Mouse (Mus musculus): ENCODE measurements at regions not wholly inside any gene's neighbourhood (a gene's known extent, or its start where the extent isn't known, plus 50 kb on each side); places are given as distances from the start of the nearest gene placed in this dataset.
"Not testable (repeated sequence)": the region's sequence is repeated elsewhere in the genome, so short reads cannot be mapped to it uniquely, and the experiment has no call there.

GRCm38 (mm10) chr10:45859137-45859536, 281.5 kb downstream of the Hace1 start:
- DNase-seq, result no peak

- no peak for DNase-seq
Measured at GRCm38 (mm10) chr10:45859909-45860308, 282.3 kb downstream of the Hace1 start.

- no peak for DNase-seq
Measured at GRCm38 (mm10) chr10:45860696-45861095, 283.1 kb downstream of the Hace1 start.

GRCm38 (mm10) chr10:45865793-45866192, 288.2 kb downstream of the Hace1 start:
- no peak for DNase-seq

GRCm38 (mm10) chr10:45866860-45867259, 289.2 kb downstream of the Hace1 start:
- DNase-seq, result no peak

- no peak for DNase-seq
Measured at GRCm38 (mm10) chr10:45871028-45871427, 293.4 kb downstream of the Hace1 start.

GRCm38 (mm10) chr10:45872007-45872890, 294.6 kb downstream of the Hace1 start:
- peak in 1 of 2 experiments; percentile 24 for DNase-seq

GRCm38 (mm10) chr10:45873805-45874780, 296.5 kb downstream of the Hace1 start:
- DNase-seq, result peak in 1 of 2 experiments; percentile 11

GRCm38 (mm10) chr10:45875287-45875686, 297.7 kb downstream of the Hace1 start:
- DNase-seq, result not testable (repeated sequence)

- DNase-seq, result no peak
Measured at GRCm38 (mm10) chr10:45883745-45884144, 306.1 kb downstream of the Hace1 start.

GRCm38 (mm10) chr10:45886636-45887035, 309.0 kb downstream of the Hace1 start:
- DNase-seq, result no peak

- DNase-seq, result no peak
Measured at GRCm38 (mm10) chr10:45888835-45889234, 311.2 kb downstream of the Hace1 start.

GRCm38 (mm10) chr10:45889381-45889951, 311.8 kb downstream of the Hace1 start:
- peak in 1 of 2 experiments; percentile 10 for DNase-seq

GRCm38 (mm10) chr10:45890088-45890626, 312.5 kb downstream of the Hace1 start:
- no peak for DNase-seq

- DNase-seq, result no peak
Measured at GRCm38 (mm10) chr10:45892464-45892863, 314.8 kb downstream of the Hace1 start.

GRCm38 (mm10) chr10:45893894-45894831, 316.5 kb downstream of the Hace1 start:
- DNase-seq, result no peak

GRCm38 (mm10) chr10:45916928-45917327, 339.3 kb downstream of the Hace1 start:
- DNase-seq, result peak in 1 of 2 experiments; percentile 4

GRCm38 (mm10) chr10:45925746-45926145, 348.1 kb downstream of the Hace1 start:
- DNase-seq, result no peak

- DNase-seq, result no peak
Measured at GRCm38 (mm10) chr10:45933631-45934310, 356.1 kb downstream of the Hace1 start.

GRCm38 (mm10) chr10:45957686-45958085, 380.1 kb downstream of the Hace1 start:
- no peak for DNase-seq

GRCm38 (mm10) chr10:45972240-45972639, 394.6 kb downstream of the Hace1 start:
- no peak for DNase-seq
